Mouse (Mus musculus) ovary, adult 18-20 months (tissue): Measurements from ENCODE around the gene Odf3l2.

Experiments
- DNase-seq: peaks from one replicate; pipeline ENCODE4 v3.0.0; 2022; ENCODE audit warnings: low spot score, mixed read lengths

Gene Odf3l2

DNA sequence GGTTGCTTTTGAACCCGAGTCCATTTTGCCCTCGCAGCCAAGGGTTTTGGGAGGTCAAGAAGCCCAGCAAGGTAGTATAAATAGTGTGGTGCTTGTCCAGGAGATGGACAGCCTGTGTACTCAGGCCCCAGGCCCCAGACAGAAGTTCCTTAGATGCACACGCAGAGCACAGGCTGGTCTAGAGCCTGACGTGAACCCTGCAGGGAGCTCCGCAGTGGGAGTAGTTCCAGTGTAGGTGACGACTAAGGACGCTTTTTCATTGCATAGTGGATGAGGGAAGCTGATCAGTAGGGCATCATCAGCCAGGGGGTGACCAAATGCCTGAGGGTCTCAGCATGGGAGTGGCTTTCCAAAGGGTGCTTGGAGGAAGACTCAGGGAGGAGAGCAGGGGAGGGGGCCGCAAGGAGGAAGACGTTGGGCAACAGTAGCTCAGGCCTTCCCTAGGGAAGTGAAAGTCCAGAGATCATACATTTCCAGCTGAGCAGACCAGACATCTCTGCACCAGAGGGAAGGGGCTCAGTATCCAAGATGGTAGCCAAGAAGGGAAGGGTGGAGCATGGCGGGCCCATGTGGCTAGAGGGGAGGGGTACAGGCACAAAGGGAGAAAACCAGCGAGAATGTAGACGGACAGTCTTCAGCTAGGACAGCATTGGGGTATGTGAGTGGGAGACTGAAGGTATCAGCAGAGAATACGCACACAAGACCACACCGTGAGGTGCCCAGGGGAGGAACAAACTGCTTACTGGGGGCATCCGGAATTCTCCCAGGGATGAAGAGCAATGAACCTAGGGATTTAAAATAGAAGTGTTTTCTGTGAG is 24.7 kb upstream of the Odf3l2 start:
- no peak for DNase-seq

DNA sequence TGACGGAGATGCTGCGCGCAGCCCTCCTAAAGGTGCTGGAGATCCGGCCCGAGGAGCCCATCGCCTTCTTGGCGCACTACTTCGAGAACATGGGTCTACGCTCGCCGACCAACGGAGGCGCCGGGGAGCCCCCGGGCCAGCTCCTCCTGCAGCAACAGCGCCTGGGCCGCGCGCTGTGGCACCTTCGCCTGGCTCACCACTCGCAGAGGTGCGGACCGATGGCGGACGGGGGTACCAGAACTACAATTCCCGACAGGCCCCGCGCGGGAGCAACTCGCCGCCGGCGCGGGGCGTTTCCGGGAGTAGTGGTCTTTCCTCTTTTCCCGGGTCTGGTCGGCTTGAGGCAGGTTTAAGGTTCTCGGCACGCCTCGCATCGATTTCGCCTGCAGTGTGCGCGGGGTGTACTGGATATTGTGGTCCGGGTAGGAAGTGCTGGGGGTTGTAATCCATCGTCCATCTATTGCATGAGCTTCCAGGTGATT is 24.1 kb upstream of the Odf3l2 start:
- DNase-seq: peak; percentile 45

DNA sequence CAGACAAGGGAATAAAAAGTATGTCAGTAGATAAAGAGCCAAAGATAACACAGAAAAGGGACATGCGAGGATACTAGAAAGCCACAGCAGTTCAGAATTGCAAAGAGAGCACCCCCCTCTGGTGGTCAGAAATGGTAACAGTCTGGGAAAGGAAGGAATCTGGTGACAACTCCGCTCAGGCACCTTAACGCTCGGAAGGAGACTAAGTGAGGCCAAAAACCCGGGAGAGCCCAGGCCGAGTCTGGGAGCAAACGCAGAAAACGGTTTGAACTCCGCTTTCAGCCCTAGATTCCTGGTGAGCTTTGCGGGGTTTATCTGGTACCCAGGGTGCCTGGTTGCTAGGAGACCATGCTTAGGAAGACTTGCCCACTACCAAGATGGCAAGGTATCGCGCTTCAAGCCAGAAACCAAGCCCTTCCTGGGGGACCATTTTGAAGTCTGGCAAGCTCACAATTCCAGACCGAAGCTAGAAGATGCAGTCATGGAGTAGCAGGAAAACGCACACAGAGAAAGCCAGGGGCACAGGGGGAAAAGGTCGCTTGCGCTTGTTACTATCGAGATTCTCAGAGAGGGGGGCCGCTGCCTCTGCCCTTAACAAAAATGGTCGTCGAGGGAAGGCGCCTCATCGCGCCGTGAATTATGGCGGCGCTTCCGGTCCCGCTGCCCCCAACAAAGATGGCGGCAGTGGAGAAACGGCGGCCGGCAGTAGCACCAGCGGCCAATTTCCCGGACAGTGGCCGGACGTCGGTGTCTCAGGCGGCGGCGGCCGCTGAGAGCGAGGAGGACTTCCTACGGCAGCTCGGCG is 23.4 kb upstream of the Odf3l2 start, which contains the start of gene Tpgs1:
Gene Tpgs1, plus strand, starts transcription at position 599 of the 805 bp plus-strand sequence.
- peak; percentile 82 for DNase-seq

DNA sequence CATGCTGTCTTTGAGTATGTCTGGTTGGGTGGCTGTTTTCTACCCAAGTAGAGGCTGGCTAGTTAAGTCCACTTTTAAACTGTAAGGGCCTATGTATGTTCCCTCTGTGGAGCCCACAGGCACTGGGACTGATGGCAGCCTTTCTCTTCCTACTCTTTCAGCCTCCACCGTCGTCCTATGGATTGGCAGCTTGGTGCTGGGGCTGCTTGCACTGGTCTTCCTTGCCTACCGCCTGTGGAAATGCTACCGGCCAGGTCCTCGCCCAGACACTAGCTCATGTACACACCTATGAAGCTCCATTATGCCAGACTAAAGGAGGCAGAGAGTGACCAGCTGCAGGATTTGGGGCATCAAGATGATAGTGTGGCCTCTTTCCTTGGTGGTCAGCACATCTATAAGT is 22.5 kb upstream of the Odf3l2 start:
- no peak for DNase-seq

- no peak for DNase-seq
Observed at GRCm38 (mm10) chr10:79666493-79666892, 21.0 kb upstream of the Odf3l2 start.

DNA sequence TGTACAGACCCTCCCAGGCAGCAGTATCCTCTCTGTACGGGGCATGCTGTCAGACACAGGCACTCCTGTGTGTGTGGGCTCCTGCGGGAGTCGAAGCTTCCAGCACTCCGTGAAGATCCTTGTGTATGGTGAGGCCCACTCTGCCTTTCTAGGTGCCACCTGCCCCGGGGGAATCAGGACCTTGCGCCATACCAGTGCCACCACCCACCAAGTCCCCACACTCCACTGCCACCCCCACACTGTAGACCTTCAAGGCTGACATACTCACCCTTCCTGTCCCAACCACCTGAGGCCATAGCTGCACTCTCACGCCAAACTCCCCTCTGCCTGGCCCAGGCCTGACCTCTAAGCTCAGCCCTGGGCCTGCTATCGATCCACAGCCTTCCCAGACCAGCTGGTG is 19.5 kb upstream of the Odf3l2 start:
- DNase-seq: no peak

DNA sequence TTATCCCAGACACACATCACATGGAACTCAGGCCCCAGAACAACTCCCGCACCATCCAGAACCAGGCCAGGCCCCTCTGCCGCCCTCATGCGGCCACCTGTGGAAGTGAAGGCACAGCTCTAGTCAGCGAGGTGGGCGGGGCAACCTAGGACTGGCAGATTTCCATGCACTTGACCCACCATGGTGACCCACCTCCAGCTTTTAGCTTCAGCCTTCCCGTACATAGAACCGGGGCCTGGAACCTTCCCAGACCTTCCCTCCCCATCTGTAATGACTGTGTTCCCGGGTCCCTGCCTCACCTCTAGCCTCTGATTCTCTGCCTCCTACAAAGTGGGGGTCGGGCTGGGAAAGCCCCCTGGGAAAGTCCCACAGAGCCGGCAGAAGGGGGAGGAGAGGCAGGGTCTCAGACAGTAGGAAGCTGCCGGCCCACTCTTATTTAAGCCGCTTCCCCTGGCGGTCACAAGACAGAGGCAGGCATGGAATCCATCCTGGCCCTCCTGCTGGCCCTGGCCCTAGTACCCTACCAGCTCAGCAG is 18.7 kb upstream of the Odf3l2 start, which contains the start of gene Madcam1:
Gene Madcam1, plus strand, starts transcription at position 429 of the 535 bp plus-strand sequence.
- no peak for DNase-seq

DNA sequence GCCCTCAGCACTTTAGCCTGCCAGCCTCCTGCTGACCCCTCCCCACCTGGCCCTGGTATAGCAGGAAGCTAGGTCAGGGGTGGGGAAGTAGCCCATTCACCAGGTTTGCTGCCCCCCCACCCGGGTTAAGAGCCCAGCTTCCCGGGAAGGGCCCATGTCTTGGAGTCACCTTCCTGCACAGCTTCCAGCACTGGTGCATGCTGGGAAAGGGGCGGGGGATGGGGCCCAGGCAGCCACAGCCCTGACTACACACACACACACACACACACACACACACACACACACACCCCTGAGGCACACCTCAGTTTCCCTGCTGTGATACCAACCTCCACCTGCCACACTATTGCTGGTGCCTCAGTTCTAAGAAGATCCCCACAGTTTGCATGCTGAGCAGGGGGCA is 16.3 kb upstream of the Odf3l2 start:
- DNase-seq: no peak

DNA sequence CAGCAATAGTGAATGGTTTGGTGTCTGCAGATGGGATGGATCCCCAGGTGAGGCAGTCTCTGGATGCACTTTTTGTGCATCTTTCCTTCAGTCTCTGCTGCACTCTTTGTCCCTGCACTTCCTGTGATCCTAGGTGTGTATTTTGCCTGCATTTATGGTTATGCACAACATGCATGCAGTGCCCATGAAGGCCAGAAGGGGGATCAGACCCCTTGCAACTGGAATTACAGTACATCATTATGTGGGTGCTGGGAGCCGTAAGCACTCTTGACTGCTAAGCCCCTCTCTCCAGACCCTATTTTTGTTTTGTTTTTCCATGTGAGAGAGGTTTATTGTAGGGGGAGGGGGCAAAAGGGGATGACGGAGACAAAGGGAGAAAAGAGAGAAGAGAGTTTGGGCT is 14.8 kb upstream of the Odf3l2 start:
- DNase-seq: no peak

DNA sequence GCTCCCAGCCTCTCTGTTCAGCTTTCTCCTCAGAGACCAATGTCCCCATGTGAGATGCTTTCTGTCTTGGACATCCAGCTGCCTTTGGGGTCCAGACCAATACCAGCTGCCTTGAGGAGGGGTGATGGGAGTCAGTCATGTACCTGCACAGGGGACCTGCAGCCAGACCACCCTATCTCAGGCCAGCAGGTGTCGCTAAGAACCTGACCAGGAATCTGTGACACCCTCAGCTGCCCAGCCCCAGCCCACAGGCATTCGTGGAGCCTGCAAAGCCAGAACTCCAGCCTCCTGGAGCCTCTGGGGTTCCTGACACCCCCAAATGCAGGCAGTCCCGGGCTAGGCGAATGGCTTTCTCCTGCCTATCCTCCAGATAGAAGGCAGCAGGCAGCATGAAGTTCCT is 13.3 kb upstream of the Odf3l2 start:
- no peak for DNase-seq

DNA sequence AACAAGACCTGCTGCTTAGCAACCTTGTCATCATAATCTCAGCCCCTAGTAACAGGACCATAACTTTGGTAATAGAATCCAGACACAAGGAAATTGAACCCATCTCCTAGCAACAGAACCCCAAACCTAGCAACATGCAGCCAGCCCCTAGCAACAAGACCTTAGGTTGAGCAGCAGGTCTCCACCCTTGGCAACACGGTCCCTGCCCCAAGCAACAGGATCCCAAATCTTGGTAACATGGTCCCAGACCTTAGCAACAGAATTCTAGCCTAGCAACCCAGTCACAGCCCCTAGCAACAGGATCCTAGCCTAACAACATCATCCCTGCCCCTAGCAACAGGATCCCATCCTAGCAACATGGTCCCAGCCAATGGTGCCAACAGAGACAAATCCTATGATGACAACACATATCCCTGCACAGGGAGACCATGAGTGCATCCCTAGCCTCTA is 9.4 kb upstream of the Odf3l2 start:
- DNase-seq: no peak

DNA sequence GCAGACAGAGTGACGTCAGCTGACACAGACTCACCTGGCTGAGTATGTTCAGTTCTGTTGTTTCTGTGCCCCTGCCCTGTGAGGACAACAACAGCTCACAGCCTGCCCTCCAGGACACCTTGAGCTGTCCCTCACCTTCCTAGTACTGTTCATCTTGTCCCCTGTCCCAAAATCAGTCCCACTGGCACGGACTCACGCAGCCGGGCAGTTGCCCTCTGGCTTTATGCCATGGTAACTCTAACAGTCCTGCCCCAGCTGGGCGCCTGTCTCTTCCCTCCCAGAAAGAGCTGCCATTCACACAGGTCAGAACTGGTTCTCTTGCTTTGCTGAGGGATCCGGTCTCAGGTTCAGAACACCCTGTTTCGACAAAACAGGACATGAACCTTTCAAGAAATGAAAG is 7.3 kb upstream of the Odf3l2 start:
- DNase-seq: no peak

- DNase-seq: no peak
Observed at GRCm38 (mm10) chr10:79649070-79649751, 3.7 kb upstream of the Odf3l2 start.

DNA sequence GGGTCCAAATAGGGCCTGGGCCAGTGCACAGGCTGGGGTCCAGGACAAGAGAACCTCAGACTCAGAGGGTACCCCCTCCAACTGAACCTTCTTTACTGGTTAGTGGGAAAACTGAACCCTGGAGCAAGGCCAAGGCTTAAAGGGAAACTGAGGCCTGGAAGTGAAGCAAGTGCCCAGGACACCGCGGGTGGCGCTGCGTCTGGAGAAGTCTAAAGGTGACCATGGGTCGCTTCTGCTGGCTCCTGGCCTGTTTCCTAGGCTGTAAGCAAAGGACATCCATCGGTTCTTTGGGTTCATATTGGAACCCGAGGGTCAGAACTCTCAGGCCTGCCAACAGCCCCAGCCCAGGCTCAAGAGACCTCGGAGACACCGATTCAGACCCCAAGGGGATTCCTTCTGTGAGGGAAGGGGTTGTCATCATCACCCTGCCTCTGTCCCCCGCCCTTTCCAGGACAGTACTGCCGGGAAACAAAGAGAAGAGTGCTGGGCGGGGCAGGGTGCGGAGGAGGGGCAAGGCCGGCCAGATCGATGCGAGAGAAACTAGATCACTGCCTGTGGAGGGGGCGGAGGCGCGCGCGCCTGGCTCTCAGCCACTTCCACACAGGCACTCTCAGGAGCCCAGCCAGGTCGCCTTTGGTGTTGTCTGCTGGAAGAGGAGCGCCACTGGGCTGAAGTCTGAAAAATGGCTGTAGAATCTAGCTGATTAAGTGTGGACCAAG is 6.9 kb downstream of the Odf3l2 start:
- no peak for DNase-seq

DNA sequence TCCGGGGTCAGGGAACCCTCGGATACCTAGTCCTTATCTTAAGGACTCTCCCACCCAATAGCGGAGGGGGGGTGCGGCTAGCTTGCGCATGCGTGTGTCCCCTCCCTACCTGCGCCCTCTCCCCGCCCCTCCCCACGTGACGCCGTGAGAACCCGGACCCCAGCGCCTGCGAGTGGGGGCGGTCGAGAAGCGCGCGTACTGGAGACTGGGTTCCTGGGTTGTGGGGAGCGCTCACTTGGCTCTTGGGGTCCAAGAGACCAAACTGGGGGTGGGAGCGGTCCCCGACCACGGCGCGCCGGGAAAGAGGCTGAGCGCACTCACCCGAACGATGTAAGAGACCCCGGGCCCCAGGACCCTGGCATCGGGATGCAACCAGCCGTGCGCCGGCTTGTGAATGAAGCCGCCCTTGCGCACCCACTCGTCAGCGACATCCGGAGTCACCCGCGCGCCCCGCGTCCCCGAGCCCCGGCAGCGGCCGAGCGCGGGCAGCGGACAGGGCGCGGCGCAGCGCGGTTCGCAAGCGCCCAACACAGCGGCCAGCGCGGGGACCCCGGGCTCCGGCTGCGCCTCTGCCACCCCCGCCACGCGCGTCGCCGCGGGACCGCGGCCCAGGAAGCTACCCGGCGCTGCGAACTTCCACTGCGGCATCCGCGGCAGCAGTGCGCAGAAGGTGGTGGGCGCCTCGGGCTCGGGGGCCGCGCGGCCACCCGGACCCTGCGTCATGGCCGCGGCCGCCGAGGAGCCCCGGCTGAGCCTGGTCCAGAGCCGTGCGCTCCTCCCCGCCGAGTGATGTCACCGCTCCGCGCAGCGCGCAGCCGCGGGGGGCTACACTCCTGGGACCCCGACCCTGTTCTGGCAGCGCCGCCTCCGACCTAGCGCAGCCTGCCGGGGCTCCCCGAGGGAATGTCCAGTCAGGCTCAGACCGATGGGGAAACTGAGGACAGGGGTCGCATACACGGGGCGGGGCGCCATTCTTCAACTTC is 8.1 kb downstream of the Odf3l2 start, which contains the start of gene Shc2:
Gene Shc2, minus strand, starts transcription at position 791 of the 983 bp plus-strand sequence.
- DNase-seq: no peak

DNA sequence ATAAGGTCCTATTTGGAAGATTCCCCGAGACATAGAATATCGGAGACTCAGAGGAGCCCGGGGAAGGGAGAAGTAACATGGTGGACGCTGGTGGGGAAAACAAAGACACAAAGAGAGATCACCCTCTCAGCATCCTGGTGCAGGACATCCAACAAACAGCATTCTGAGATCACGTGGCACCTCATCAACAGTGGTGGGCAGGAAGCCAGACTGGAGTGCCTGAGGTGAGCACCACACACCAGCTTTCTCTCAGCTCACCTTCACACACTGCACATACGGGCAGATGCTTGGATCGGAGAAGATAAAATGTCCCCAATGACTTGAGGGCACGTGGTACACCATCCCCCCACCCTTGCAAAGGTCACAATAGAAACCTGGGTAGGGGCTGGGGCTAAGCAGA is 9.3 kb downstream of the Odf3l2 start:
- no peak for DNase-seq

- DNase-seq: no peak
Observed at GRCm38 (mm10) chr10:79633006-79633777, 12.3 kb downstream of the Odf3l2 start.

DNA sequence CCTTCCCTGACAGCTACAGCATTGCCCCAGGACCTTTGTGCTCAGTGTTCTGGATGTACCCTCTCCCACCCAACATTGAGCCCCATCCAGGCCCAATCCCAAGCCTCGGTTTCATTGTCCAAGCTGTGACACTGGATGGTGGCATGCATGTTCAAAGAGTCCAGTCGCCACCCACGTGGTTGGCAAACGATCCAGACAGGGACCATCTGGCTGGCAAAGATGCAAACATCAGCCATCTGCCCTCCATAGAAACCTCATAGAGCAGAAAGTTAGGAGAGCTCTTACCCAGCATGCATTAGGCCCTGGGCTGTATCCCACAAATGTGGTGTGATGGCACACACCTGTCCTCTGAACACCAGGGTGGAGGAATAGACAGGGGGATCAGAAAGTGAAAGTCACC is 14.1 kb downstream of the Odf3l2 start:
- no peak for DNase-seq

- DNase-seq: no peak
Observed at GRCm38 (mm10) chr10:79628377-79628776, 17.2 kb downstream of the Odf3l2 start.
